Mouse (Mus musculus): ENCODE measurements around the gene Ninj1. TPM values are rescaled to one million over a fixed set of nuclear protein-coding genes. Genes with fewer than 3 reads are reported as not detected.

Gene Ninj1
- polyA plus RNA-seq (2015; fragmentation: Nextera tagmentation; extraction: Ambion mirVana): 37.4 and 38.9 TPM in 2 replicates

DNA sequence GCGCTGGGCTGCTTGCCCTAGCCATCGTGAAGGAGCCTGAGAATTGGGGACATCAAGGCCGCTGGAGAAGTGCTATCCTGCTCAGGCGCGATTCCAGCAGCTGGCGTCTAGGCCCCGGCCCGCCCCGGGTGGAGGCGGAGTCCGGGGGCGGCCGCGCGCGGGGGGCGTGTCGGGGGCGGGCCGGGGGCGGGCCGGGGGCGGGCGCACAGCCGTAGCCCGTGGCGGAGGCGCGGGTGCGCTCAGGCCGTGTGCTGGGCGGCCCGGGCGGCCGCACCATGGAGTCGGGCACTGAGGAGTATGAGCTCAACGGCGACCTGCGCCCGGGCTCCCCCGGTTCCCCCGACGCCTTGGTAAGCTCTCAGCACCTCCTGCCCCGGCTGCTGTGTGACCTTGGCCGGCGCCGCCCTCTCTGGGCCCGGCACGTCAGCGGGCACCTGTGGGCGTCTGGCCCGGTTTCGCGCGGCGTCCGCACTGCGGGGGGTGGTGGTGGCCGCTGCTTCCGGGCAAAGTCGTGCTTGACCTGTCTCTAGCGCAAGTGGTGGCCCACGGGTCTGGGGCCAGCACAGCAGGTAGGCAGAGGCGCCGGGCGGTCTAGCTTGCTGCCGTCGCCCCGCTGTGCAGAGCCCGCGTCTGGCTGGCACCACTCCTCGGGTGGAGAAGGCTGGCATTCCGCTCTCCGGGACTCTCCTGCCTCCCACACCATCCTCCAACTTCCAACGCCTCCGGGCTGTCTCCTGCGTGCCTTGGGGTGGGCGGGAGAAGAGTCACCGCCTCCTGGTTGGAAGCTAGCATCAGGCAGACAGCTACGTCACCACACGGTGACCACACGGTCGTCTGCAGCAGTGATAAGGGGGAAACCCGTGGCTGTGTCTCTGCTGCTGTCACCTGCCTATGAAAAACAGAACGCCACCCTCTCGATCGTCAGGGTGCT, at the start of gene Ninj1:
Gene Ninj1, plus strand, starts transcription at position 198 of the 931 bp plus-strand sequence.
- peak within 1 kb of the TSS; percentile 63 for H3K27ac ChIP-seq (replicated peaks)
- H3K27me3 ChIP-seq (replicated peaks): no peaks in the 10 kb centered on the region
- under 1% methylated on average over 71 of the region's 87 CpGs for whole genome bisulfite sequencing
- H3K9me3 ChIP-seq (replicated peaks): no peaks in the 10 kb centered on the region
- peak within 1 kb of the TSS; percentile 99 for H3K4me2 ChIP-seq
- peak within 1 kb of the TSS; percentile 84 for H3K4me3 ChIP-seq (replicated peaks)
- peak; percentile 93 for ATAC-seq (ENCODE audit: low FRiP score)
- peak within 1 kb of the TSS; percentile 70 for H3K9ac ChIP-seq (replicated peaks)
- peaks cover 37% of the 10 kb centered on the region for H3K4me1 ChIP-seq
- no peaks in the 10 kb centered on the region for H3K36me3 ChIP-seq

DNA sequence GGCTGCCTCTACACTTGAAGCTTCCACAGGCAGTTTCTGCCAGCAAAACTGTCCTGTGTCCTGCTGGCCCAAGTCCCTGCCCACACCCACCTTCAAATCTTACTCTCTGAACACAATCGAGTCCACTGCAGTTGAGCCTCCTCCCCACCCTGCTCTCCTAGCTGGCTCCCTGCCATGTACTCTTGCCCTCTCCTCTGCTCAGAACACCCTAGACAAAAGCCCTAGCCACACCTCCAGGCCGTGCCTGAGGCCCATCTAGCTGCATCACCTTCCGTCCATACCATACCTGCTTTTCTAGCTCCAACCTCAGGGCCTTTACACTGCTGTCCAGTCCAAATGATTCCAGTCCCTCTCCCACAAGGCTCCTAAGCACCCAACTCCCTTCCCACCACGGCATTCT, 46.7 kb upstream of the Ninj1 start:
- H3K27me3 ChIP-seq (replicated peaks): no peaks in the 10 kb centered on the region
- H3K4me1 ChIP-seq: peaks cover 50% of the 10 kb centered on the region
- no peak overlapping the region for H3K9ac ChIP-seq (replicated peaks)
- H3K9me3 ChIP-seq (replicated peaks): no peaks in the 10 kb centered on the region
- H3K27ac ChIP-seq (replicated peaks): no peak overlapping the region
- H3K4me3 ChIP-seq (replicated peaks): no peak overlapping the region
- H3K4me2 ChIP-seq: no peak overlapping the region
- H3K36me3 ChIP-seq: peaks cover 12% of the 10 kb centered on the region
- ATAC-seq (ENCODE audit: low FRiP score): no peak
- 63% methylated on average over 4 of the region's 4 CpGs for WGBS

DNA sequence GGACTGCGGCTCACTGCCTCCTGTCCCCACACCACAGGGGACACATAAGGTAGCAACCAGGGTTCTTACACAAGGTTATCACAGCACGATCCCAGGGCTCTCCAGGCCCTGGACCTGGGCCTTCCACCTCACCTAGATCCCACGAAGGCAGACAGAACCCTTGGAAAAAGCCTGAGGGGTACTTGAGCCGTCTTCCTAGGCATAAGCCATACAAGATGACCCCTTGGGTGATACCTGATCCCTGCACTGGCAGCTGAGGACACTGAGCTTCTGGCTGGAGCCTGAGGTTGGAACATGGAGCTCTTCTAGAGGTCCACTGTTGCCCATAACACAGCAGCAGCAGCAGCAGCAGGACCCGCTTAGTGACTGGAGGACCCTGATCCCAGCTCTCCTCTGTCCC, 44.9 kb upstream of the Ninj1 start:
- ATAC-seq (ENCODE audit: low FRiP score): no peak
- Histone ChIP-seq H3K36me3 (peaks cover 5% of the 10 kb centered on the region; the same call in 1 of the 2 replicates), H3K9me3 (replicated peaks) (no peaks in the 10 kb centered on the region), H3K4me2 (no peak overlapping the region), H3K4me3 (replicated peaks) (no peak overlapping the region), H3K27me3 (replicated peaks) (no peaks in the 10 kb centered on the region), H3K27ac (replicated peaks) (no peak overlapping the region), H3K4me1 (peaks cover 61% of the 10 kb centered on the region), H3K9ac (replicated peaks) (no peak overlapping the region)
- 87% methylated on average over 5 of the region's 5 CpGs for WGBS

DNA sequence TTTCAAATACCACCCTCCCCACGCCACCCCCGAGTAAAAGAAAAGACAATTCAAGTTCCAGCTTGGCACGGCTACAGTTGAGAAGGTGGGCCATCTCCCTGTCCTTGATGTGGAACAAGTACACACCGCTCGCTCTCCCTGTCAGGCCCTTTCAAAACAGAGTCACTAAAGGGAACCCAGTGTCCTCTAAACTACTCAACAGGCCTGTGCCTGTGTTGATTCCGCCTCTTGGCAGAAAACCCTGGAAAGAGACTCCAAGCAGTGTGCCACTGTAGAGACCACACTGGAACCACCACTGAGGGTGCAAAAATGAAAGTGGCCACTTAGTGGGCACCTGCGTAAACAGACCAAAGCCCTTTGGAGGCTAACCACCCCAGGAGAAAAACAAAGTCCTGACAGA, 44.0 kb upstream of the Ninj1 start:
- no peak overlapping the region for H3K27ac ChIP-seq (replicated peaks)
- peaks cover 5% of the 10 kb centered on the region; the same call in 1 of the 2 replicates for H3K36me3 ChIP-seq
- no peak overlapping the region for H3K4me3 ChIP-seq (replicated peaks)
- 85% methylated on average over 7 of the region's 7 CpGs for WGBS
- ATAC-seq (ENCODE audit: low FRiP score): no peak
- peak overlapping the region; percentile 94 for H3K4me2 ChIP-seq
- no peaks in the 10 kb centered on the region for H3K9me3 ChIP-seq (replicated peaks)
- H3K4me1 ChIP-seq: peaks cover 66% of the 10 kb centered on the region
- H3K9ac ChIP-seq (replicated peaks): no peak overlapping the region
- H3K27me3 ChIP-seq (replicated peaks): no peaks in the 10 kb centered on the region

DNA sequence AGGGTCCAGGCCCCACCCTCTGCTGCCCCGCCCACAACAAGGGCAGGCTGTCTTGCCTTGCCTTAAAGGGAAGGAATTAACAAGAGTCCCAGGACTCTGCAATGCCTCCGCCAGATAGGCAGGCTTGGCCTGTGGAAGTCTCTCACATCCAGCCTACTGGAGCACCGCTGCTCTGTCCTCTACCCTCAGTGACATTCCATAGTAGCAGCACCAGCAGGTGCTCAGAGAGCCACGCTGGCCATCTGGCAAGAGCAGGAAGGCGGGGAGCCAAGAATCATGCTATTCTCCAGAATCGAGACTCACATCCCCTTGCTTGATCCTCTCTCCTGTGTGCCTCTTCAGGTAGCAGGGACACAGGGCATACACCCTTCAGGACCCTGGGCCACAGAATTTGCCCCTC, 42.8 kb upstream of the Ninj1 start:
- H3K9me3 ChIP-seq (replicated peaks): no peaks in the 10 kb centered on the region
- 27% methylated on average over 6 of the region's 6 CpGs for WGBS
- H3K27me3 ChIP-seq (replicated peaks): peaks cover 8% of the 10 kb centered on the region; the same call in 1 of the 2 replicates
- H3K4me1 ChIP-seq: peaks cover 67% of the 10 kb centered on the region
- H3K9ac ChIP-seq (replicated peaks): peak overlapping the region; percentile 36
- ATAC-seq (ENCODE audit: low FRiP score): no peak
- no peaks in the 10 kb centered on the region for H3K36me3 ChIP-seq
- H3K4me3 ChIP-seq (replicated peaks): peak overlapping the region; percentile 56
- no peak overlapping the region for H3K27ac ChIP-seq (replicated peaks)
- peak overlapping the region; percentile 94 for H3K4me2 ChIP-seq

DNA sequence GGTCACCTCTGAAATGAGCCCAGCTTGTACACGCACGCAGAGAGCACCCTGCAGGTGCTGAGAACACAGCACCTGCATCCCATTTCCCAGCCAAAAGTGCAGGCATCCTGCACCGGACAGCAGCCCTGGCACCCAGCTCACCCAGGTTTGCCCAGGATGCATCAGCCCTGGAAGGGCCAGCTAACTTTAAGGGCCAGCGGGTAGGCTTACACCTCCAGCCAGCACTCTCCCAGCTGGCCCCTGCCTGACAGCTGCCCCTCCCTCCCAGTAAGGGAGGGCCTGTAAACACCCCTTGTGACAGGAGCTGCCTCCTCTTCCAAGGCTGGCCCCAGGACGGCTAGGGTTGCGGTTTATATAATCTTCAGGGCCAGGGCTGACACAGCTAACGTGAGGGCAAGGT, 41.9 kb upstream of the Ninj1 start:
- Histone ChIP-seq H3K27me3 (replicated peaks) (peaks cover 13% of the 10 kb centered on the region; the same call in 1 of the 2 replicates), H3K4me1 (peaks cover 62% of the 10 kb centered on the region), H3K9ac (replicated peaks) (peak overlapping the region; percentile 69), H3K9me3 (replicated peaks) (no peaks in the 10 kb centered on the region), H3K4me2 (peak overlapping the region; percentile 94), H3K4me3 (replicated peaks) (peak overlapping the region; percentile 56), H3K27ac (replicated peaks) (no peak overlapping the region), H3K36me3 (no peaks in the 10 kb centered on the region)
- 31% methylated on average over 7 of the region's 7 CpGs for WGBS
- no peak for ATAC-seq (ENCODE audit: low FRiP score)

DNA sequence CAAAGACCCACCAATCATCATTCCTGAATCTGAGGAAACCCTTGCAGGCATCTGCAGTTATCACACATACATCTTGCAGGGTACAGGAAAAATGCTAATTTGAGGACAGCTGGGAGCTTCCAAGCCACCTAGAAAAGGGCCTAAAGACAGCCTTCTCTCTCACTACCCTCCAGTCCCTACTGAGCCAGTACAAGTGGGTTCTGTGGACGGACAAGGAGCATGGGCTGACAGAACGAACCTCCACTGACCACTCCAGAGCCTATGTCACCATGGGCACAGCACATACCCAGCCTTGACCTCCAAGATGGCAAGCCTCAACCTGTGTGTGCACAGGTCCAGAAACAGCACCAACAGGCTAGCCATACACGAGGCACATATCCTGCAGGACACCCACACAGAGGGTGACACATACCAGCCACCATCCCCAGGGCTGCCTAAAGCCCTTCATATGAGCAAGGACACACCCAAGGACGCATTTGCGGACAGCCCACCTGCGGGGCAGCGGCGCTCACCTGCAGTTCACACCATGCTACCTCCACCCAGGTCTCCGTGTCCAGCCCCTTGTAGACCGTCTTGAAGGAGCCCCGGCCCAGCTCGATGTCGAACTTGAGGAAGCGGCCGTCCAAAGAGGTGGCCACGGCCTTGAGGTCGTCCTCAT, 41.1 kb upstream of the Ninj1 start:
- Histone ChIP-seq H3K4me1 (peaks cover 55% of the 10 kb centered on the region), H3K27ac (replicated peaks) (peak overlapping the region; percentile 88), H3K9ac (replicated peaks) (peak overlapping the region; percentile 69), H3K36me3 (no peaks in the 10 kb centered on the region), H3K27me3 (replicated peaks) (peaks cover 15% of the 10 kb centered on the region; the same call in 1 of the 2 replicates), H3K4me3 (replicated peaks) (peak overlapping the region; percentile 56), H3K4me2 (peak overlapping the region; percentile 94), H3K9me3 (replicated peaks) (no peaks in the 10 kb centered on the region)
- ATAC-seq (ENCODE audit: low FRiP score): no peak
- WGBS: 20% methylated on average over 17 of the region's 17 CpGs

DNA sequence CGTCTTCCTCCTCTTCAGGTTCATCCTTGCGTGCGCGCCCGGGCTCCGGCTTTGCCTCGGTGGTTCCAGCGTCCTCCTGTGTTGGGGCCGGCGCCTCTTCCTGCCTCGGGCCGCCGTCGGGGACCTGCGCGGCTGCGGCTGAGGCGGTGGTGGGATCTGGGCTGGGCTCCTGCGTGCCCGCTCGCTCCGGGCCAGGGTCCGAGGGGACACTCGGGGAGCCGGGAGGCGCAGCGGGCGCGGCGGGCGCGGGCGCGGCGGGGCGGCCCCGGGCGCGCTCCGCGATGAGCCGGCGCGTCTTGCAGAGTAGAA, 40.6 kb upstream of the Ninj1 start:
- Histone ChIP-seq H3K4me1 (peaks cover 54% of the 10 kb centered on the region), H3K9me3 (replicated peaks) (no peaks in the 10 kb centered on the region), H3K27ac (replicated peaks) (peak overlapping the region; percentile 88), H3K36me3 (no peaks in the 10 kb centered on the region), H3K4me3 (replicated peaks) (peak overlapping the region; percentile 56), H3K4me2 (peak overlapping the region; percentile 94), H3K27me3 (replicated peaks) (peaks cover 15% of the 10 kb centered on the region; the same call in 1 of the 2 replicates), H3K9ac (replicated peaks) (peak overlapping the region; percentile 69)
- 0% methylated on average over 34 of the region's 44 CpGs for WGBS
- no peak for ATAC-seq (ENCODE audit: low FRiP score)

DNA sequence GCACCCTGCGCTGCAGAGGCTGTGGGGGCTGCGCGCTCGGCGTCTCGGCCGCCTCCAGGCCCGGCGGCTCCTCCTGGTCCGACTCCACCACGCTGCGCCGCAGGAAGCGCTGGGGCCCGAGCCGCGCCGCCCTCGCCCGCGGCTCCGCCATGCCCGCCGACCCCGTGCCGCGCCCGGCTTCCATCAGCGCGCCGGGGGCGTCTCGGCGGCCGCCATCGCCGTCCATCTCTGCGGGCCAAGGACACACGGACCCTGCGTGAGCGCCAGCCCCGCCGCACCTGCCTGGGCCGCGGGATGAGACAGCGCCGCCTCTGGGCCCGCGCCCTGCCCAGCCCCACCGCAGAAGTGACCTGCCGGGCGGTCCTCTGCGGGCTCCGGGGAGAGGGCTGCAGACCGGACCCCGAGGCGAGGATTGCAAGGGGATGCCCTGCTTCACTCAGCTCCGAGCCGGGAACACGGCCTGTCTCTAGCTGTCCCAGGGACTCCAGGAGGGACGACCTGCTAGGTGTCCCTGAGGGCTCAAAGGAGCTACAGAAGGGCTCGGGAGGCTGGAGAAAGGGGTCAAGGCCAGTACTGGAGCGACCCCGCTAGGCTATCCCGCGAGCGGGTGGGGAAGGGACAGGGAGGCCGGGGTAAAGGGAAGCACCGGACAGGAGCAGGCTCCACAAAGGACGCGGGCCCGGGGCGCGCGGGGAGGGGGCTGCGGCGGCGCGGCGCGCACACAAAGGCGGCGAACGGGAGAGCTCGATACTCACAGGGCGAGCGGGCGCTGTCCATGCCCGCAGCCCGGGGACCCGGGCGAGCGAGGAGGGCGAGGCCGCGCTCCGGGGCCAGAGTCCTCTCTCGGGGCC, 40.1 kb upstream of the Ninj1 start:
- under 1% methylated on average over 80 of the region's 98 CpGs for WGBS

DNA sequence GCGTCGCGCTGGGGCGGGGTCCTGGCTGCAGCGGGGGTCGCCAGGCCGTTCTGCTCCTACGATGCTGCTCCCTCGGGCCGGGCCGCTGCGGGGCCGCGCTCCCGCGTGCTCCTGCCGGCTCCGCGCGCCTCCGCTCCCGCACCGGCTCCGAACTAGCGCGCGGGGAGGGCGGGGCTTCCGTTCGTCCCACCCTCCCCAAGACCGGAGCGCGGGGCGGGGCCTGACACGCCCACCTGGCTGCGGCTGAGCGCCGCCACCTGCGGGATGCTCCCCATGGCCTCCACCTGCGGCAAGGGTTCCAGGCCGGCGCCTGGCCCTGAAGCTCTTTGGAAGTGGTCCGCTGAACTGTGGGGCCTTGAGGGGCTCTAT, 39.4 kb upstream of the Ninj1 start, which contains the start of gene Wnk2:
Gene Wnk2, minus strand, starts transcription at position 157 of the 369 bp plus-strand sequence.
- WGBS: 0% methylated on average over 42 of the region's 43 CpGs
- no peaks in the 10 kb centered on the region for H3K9me3 ChIP-seq (replicated peaks)
- peak within 1 kb of the TSS; percentile 69 for H3K9ac ChIP-seq (replicated peaks)
- peak; percentile 88 for ATAC-seq (ENCODE audit: low FRiP score)
- H3K4me1 ChIP-seq: peaks cover 44% of the 10 kb centered on the region
- no peaks in the 10 kb centered on the region for H3K36me3 ChIP-seq
- peak within 1 kb of the TSS; percentile 56 for H3K4me3 ChIP-seq (replicated peaks)
- peaks cover 15% of the 10 kb centered on the region; the same call in 1 of the 2 replicates for H3K27me3 ChIP-seq (replicated peaks)
- H3K27ac ChIP-seq (replicated peaks): peak within 1 kb of the TSS; percentile 88
- peak within 1 kb of the TSS; percentile 94 for H3K4me2 ChIP-seq

More for the DNA sequence above, 40.1 kb upstream of the Ninj1 start:
- Histone ChIP-seq H3K9ac (replicated peaks) (peak overlapping the region; percentile 69), H3K9me3 (replicated peaks) (no peaks in the 10 kb centered on the region), H3K27me3 (replicated peaks) (peaks cover 15% of the 10 kb centered on the region; the same call in 1 of the 2 replicates), H3K4me1 (peaks cover 50% of the 10 kb centered on the region), H3K4me3 (replicated peaks) (peak overlapping the region; percentile 56), H3K4me2 (peak overlapping the region; percentile 94), H3K27ac (replicated peaks) (peak overlapping the region; percentile 88), H3K36me3 (no peaks in the 10 kb centered on the region)
- ATAC-seq (ENCODE audit: low FRiP score): peak; percentile 88

DNA sequence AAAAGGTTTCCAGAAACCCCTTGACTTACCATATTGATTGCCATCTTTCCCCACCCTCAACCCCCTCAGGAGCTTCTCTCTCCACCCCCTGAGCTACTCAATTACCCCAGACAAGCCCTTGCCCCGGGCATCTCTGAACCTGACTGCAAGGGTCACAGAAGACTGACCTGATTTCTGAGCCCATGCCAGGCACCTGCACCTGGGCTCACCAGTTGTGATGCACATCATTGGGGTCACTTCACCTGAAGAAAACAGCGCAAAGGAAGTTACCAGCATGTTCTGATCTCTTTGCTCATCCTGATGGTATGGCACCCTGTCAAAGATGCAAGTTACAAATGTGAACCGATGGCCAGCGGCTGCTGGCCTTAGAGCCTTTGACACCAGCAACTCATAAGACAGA, 38.6 kb upstream of the Ninj1 start:
- ATAC-seq (ENCODE audit: low FRiP score): no peak
- no peak overlapping the region for H3K4me2 ChIP-seq
- H3K9me3 ChIP-seq (replicated peaks): no peaks in the 10 kb centered on the region
- 0 out of 2 replicates have a peak overlapping the region, but pooled peaks have one; percentile 56 for H3K4me3 ChIP-seq (replicated peaks)
- H3K27ac ChIP-seq (replicated peaks): no peak overlapping the region
- H3K36me3 ChIP-seq: no peaks in the 10 kb centered on the region
- 80% methylated on average over 4 of the region's 4 CpGs for WGBS
- no peak overlapping the region for H3K9ac ChIP-seq (replicated peaks)
- peaks cover 15% of the 10 kb centered on the region; the same call in 1 of the 2 replicates for H3K27me3 ChIP-seq (replicated peaks)
- H3K4me1 ChIP-seq: peaks cover 36% of the 10 kb centered on the region
